Mouse (Mus musculus) kidney, adult 10 weeks (tissue): ENCODE results near the gene Epha10. TPM values are rescaled to one million over a fixed set of nuclear protein-coding genes. Genes with fewer than 3 reads are reported as not detected.

Experiments used
- polyA plus RNA-seq: library from polyadenylated mRNA; stranded (reverse); fragments of 350-450 nt; fragmentation: Illumina TruSeq; extraction: RNeasy Lipid Tissue Mini Kit (QIAGEN cat#74804); gene quantifications from one replicate; pipeline ENCODE4 v1.2.3, GENCODE M21; 2014; ENCODE audit warnings: low read depth, low replicate concordance

Gene Epha10
- not detected for polyA plus RNA-seq

DNA sequence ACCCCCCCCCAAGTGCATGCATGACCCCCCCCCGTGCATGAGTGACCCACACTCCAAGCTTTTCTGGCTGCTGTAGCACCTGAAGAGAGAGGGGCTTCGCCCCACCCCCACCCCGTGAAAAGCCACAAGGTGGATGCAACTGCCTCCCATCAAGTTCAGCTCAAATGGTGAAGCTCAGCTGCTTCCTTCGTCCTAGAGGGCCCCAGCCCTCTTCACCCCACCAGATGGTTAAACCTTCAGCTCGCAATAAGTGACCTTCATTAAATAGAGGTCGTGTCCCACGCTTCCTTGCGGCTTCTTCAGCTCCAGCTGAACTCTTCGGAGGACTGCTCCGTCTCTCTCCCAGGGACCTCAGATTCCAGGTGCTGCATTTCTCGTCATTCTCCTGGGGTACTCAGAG lies at the start of gene Epha10:
TSS of gene Epha10 (plus strand) at position 301 of the 400 bp plus-strand sequence.

DNA sequence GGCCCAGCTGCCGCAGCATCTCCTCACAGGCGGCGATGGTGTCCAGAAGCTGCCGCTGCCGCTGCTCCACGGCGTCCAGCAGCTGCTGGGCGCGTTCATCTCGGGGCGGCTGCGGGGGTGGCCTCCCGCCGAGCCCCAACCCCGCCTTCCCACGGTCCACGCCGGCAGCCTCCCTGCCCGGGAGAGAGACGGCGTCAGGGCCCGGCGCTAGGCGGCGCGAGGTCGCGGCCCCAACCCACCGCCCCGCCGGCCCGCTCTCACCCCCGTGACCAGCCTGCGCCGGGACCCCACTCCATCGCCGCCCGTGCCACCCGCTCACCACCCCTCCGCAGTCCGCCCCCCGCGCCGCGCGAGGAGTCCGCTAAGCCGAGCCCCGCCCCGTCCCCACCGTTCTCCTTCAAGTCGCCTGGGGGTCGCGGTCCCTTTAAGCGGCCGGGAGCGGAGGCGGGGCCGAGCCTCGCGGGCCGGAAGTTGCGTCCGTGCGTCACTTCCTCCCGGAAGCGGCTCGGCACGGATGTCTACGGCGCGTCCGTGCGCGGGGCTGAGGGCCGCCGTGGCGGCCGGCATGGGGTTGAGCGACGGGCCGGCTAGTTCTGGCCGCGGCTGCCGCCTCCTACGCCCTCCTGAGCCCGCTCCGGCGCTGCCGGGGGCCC lies 30.3 kb upstream of the Epha10 start, which contains the start of gene Yrdc:
TSS of gene Yrdc (plus strand) at position 419 of the 653 bp plus-strand sequence.

DNA sequence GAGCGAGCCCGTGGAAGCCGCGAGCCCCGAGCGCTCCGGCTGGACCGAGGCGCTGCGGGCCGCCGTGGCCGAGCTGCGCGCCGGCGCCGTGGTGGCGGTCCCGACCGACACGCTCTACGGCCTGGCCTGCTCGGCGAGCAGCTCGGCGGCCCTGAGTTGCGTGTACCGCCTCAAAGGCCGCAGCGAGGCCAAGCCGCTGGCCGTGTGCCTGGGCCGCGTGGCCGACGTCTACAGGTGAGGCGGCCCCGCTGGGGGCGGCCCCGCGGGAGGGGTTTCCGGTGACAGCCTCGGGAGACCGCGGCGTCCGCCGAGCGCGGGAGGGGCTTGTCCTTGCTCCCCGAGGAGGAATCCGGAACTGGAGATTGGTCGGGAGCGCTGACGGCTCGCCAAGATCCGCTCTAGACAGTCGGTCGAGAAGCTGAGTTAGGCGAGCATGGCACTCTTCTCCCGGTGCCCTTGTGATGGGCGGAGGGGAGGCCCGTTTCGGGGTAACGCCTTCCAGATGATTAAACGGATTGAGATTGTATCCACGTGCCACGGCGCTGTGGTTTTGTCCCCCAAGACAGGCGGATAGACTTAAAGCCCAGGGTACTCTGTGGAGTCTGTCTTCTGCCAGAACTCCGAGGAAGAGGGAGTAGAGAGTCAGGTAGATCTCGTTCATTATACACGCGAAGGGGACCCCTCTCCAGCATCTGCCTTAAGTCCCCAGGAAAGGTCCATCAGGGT lies 29.6 kb upstream of the Epha10 start, which contains the start of gene 1110065P20Rik:
TSS of gene 1110065P20Rik (minus strand) at position 264 of the 726 bp plus-strand sequence.

DNA sequence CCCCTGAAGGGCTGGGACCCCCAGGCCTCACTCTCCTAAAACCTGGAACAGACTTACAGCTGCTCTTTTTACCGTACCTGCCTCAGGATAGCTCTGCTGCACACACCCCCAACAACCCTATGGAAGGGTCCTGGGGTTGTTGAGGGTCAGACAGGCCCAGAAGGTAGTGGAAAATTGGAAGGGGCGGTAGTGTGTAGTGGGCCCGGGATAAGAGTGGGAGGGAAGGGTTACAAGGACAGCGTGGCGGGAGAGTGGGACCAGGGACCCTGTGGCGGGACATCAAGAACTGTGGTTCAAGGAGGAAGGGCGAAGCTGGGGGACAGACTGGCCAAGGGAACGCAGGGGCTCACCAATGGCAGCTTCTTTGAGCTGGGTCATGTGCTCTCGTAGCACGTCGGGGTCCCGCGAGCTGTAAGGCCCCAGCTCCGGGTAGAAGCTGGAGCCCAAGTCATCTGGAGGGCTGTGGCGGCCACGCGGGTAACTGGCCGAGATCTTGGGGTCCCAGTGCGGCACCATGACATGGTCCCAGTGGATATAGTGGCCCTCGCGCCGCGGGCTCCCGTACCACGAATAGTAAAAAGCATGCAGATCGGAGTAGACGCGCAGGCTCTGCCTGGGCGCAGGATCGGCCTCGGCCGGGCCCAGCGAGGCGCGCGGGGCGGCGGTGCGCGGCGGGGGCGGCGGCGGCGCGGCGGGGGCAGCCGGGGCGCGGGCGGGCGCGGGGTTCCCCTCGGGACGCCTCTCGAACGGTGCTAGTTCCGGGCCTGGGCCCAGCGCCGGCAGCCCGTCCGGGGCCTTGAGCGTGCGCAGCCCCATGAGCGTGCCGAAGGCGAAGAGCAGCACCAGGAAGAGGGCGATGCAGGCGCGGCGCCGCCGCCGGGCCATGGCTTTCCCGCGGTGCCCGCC lies 19.2 kb upstream of the Epha10 start, which contains the start of gene Maneal:
TSS of gene Maneal (minus strand) at position 889 of the 906 bp plus-strand sequence.

DNA sequence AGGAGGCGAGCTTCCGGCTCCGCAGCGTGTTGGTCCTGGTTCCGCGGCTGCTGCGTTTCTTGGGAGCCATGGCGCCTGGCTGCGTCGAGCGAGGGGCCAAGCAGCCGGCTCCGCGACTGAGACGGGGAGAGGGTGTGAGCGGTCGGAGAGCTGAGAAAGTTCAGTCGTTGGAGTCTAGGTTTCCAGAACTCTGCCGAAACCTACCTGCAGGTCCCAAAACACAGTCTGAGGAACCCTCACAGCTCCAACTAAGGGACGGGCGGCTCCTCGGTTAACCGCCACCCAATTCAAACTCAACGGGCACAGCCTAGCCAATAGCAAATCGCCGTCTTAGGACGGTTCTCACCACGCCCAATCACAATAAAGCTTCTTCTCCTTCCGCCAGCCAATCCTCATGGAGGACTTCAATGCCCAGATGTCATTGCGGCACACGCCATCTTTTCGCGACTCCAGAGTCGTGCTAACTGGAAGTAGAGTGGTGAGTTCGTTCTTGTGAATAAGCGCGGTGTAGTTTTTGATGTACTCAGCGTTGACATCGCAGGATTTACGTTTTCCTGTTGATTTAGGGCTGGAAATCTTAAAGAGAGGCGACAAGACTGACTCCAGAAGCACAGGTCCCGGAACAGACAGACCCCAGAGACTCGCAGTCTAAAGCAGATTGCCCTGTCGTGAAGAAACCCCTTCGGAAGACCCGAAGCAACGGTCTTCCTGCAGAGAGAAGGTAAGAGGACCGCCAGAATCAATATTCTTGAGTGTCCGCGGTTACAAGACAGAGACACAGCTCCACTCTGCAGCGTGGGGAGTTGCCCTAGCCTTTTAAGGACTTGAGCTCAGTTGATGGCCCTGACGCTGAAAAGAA lies 56.1 kb downstream of the Epha10 start, which contains the start of gene 9930104L06Rik:
TSS of gene 9930104L06Rik (plus strand) at position 436 of the 859 bp plus-strand sequence.

DNA sequence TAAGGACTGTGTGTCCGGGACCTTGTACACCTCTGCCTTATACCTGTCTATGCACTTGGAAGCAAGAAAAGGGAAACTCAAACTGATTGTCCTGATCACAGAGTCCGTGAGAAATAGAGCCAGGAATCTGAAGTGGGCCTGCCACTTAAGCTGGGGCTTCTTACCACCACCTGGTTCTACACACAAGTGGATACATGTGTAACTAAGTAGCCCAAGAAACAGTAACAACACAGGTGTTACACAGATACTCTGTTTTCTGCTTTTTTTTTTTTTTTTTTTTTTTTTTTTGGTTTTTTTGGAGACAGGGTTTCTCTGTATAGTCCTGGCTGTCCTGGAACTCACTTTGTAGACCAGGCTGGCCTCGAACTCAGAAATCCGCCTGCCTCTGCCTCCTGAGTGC lies 58.5 kb downstream of the Epha10 start, which contains the start of gene Cdca8:
TSS of gene Cdca8 (minus strand) at position 101 of the 400 bp plus-strand sequence.

Other genes starting within 250 kb of the Epha10 start
- not detected for gene Pou3f1, start 224.1 kb upstream of the Epha10 start, polyA plus RNA-seq
- 46.5 TPM for gene Utp11, start 187.3 kb upstream of the Epha10 start, polyA plus RNA-seq
- 0.28 TPM for gene Fhl3, start 180.2 kb upstream of the Epha10 start, polyA plus RNA-seq
- gene Sf3a3, start 166.1 kb upstream of the Epha10 start, polyA plus RNA-seq: 31.2 TPM
- gene Inpp5b, start 139.0 kb upstream of the Epha10 start, polyA plus RNA-seq: 31.6 TPM
- gene Mtf1, start 78.8 kb upstream of the Epha10 start, polyA plus RNA-seq: 12.0 TPM
- gene Yrdc, start 30.2 kb upstream of the Epha10 start, polyA plus RNA-seq: 19.3 TPM
- gene 1110065P20Rik, start 29.7 kb upstream of the Epha10 start, polyA plus RNA-seq: 1.7 TPM
- not detected for gene Maneal, start 18.7 kb upstream of the Epha10 start, polyA plus RNA-seq
- gene 9930104L06Rik, start 56.1 kb downstream of the Epha10 start, polyA plus RNA-seq: 5.0 TPM
- 1.3 TPM for gene Cdca8, start 58.4 kb downstream of the Epha10 start, polyA plus RNA-seq
- 0.57 TPM for gene Rspo1, start 105.5 kb downstream of the Epha10 start, polyA plus RNA-seq
- gene Gnl2, start 135.7 kb downstream of the Epha10 start, polyA plus RNA-seq: 44.1 TPM
- 0.20 TPM for gene Dnali1, start 184.8 kb downstream of the Epha10 start, polyA plus RNA-seq
- 12.6 TPM for gene Snip1, start 185.8 kb downstream of the Epha10 start, polyA plus RNA-seq
- gene Meaf6, start 204.2 kb downstream of the Epha10 start, polyA plus RNA-seq: 14.2 TPM
- not detected for gene Zc3h12a, start 246.9 kb downstream of the Epha10 start, polyA plus RNA-seq